Mouse (Mus musculus) liver, embryonic 11.5 days (tissue): ENCODE results near the gene Cenpv. TPM values are rescaled to one million over a fixed set of nuclear protein-coding genes. Genes with fewer than 3 reads are reported as not detected.
"Not testable (repeated sequence)": the region's sequence is repeated elsewhere in the genome, so short reads cannot be mapped to it uniquely, and the experiment has no call there.

Experiments used
- ATAC-seq: fragments of 200-750 bp; cut with Nextera tagmentation; replicated peaks from 2 replicates; pipeline ENCODE4 v1.8.0; 2017; ENCODE audit warnings: moderate number of reproducible peaks, mild to moderate bottlenecking, moderate TSS enrichment, moderate library complexity; ENCODE audit not compliant: low FRiP score
- DNase-seq: peaks from one replicate; pipeline ENCODE4 v3.0.0-alpha.2; 2017; ENCODE audit warnings: low spot score
- H3K27ac ChIP-seq: fragments of 300-500 bp; sonication (generic); 2 replicates; pipeline ENCODE4 v1.5.1; 2014; ENCODE audit warnings: mild to moderate bottlenecking, low read depth, low read length, control low read depth
- H3K27me3 ChIP-seq: fragments of 300-500 bp; sonication (generic); replicated peaks from 2 replicates; pipeline ENCODE4 v1.6.1; 2014; ENCODE audit warnings: low read length, mixed read lengths; ENCODE audit not compliant: control insufficient read depth, insufficient read depth
- H3K36me3 ChIP-seq: fragments of 300-500 bp; sonication (generic); 2 replicates; pipeline ENCODE4 v1.6.1; 2014; ENCODE audit warnings: mild to moderate bottlenecking, low read length, moderate library complexity, mixed read lengths; ENCODE audit not compliant: control insufficient read depth, insufficient read depth
- H3K4me1 ChIP-seq: fragments of 300-500 bp; sonication (generic); replicated peaks from 2 replicates; pipeline ENCODE4 v1.6.1; 2014; ENCODE audit warnings: low read length, mixed read lengths; ENCODE audit not compliant: control insufficient read depth, insufficient read depth
- H3K4me2 ChIP-seq: fragments of 300-500 bp; sonication (generic); 2 replicates; pipeline ENCODE4 v1.6.1; 2014; ENCODE audit warnings: mild to moderate bottlenecking, control low read depth, moderate library complexity
- H3K4me3 ChIP-seq: fragments of 300-500 bp; sonication (generic); 2 replicates; pipeline ENCODE4 v1.5.1; 2014; ENCODE audit warnings: low read depth, low read length, control low read depth
- H3K9ac ChIP-seq: fragments of 300-500 bp; sonication (generic); 2 replicates; pipeline ENCODE4 v1.6.1; 2014; ENCODE audit warnings: low read depth, low read length, control low read depth
- H3K9me3 ChIP-seq: fragments of 300-500 bp; sonication (generic); 2 replicates; pipeline ENCODE4 v1.6.1; 2016; ENCODE audit warnings: low read length, inconsistent platforms, mixed read lengths; ENCODE audit not compliant: control insufficient read depth
- WGBS: fragments of 180-500 bp; shearing (Covaris S2); extraction: QIAGEN DNeasy Blood & Tissue Kit; methylation state at CpG from one replicate; pipeline ENCODE4 v1.1.7; 2014; 5-methylcytosine and 5-hydroxymethylcytosine counted together
- polyA plus RNA-seq: library from polyadenylated mRNA; unstranded; fragments of >200 nt; fragmentation: Nextera tagmentation; extraction: Ambion mirVana; gene quantifications from 2 replicates; pipeline ENCODE4 v1.2.1, GENCODE M21; 2014

Cenpv gene
- polyA plus RNA-seq, 1 experiment from 2014 or later: 38.4 TPM

DNA sequence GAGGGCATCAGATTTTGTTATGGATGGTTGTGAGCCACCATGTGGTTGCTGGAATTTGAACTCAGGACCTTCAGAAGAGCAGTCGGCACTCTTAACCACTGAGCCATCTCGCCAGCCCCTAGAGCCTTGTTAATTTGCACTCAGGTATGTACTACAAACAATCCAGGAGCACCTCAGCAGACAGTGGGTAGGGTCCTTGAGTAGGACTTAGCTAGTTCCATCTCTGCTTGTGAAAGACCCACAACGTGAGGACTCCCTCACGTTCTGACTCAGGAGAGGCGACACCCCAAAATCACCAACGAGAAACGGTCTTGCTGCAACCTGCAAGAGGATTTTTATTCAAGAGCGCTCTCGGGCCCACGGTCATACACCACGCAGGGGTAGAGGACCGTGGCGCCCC is 30.7 kb downstream of the Cenpv start:
- 94% methylated on average over 13 of the region's 13 CpGs for WGBS
- H3K4me2 ChIP-seq, H3K9me3 ChIP-seq, H3K27me3 ChIP-seq, ATAC-seq, H3K27ac ChIP-seq, H3K9ac ChIP-seq, H3K4me1 ChIP-seq, DNase-seq, H3K4me3 ChIP-seq, H3K36me3 ChIP-seq: not testable (repeated sequence)

DNA sequence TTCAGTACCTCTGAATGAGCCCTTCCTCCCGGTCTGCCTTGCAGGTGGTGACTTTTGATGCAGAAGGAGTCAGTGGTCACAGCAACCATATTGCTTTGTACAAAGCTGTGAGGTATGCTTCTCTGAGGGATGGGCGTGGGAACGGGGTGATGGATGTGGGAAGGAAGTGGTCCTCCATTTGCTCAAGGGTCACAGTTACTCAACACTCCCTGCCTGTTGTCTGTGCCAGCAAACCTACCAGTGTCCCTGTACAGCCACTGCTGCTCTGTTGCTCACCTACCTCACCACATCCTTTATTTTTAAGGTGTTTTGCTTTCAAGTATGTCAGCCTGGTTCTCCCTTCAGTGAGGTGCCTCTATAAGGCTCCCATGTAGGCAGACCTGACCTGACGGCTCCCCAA is 31.4 kb downstream of the Cenpv start:
- Histone ChIP-seq H3K9me3 (no peaks in the 10 kb centered on the region), H3K27ac (no peak overlapping the region), H3K27me3 (no peaks in the 10 kb centered on the region), H3K9ac (no peak overlapping the region), H3K4me3 (no peak overlapping the region), H3K4me1 (no peaks in the 10 kb centered on the region), H3K36me3 (no peaks in the 10 kb centered on the region; the same call in 1 of the 2 replicates), H3K4me2 (no peak overlapping the region)
- ATAC-seq: no peak
- DNase-seq: no peak
- 82% methylated on average over 4 of the region's 4 CpGs for WGBS

- WGBS: 86% methylated on average over 2 of the region's 2 CpGs
- Histone ChIP-seq H3K9me3 (no peaks in the 10 kb centered on the region), H3K27ac (no peak overlapping the region), H3K4me2 (no peak overlapping the region), H3K9ac (no peak overlapping the region), H3K36me3 (no peaks in the 10 kb centered on the region; the same call in 1 of the 2 replicates), H3K4me3 (no peak overlapping the region), H3K27me3 (no peaks in the 10 kb centered on the region), H3K4me1 (peaks cover 6% of the 10 kb centered on the region)
- ATAC-seq: no peak
- DNase-seq: no peak
Observed at GRCm38 (mm10) chr11:62500529-62500928, 38.5 kb downstream of the Cenpv start.

GRCm38 (mm10) chr11:62498802-62499201 is 40.3 kb downstream of the Cenpv start:
- no peaks in the 10 kb centered on the region for H3K36me3 ChIP-seq
- no peaks in the 10 kb centered on the region for H3K9me3 ChIP-seq
- peaks cover 16% of the 10 kb centered on the region for H3K4me1 ChIP-seq
- no peaks in the 10 kb centered on the region for H3K27me3 ChIP-seq
- no peak overlapping the region for H3K4me2 ChIP-seq
- H3K9ac ChIP-seq: no peak overlapping the region
- no peak overlapping the region for H3K27ac ChIP-seq
- ATAC-seq (no peak), DNase-seq (no peak)
- 89% methylated on average over 2 of the region's 2 CpGs for WGBS
- no peak overlapping the region for H3K4me3 ChIP-seq

DNA sequence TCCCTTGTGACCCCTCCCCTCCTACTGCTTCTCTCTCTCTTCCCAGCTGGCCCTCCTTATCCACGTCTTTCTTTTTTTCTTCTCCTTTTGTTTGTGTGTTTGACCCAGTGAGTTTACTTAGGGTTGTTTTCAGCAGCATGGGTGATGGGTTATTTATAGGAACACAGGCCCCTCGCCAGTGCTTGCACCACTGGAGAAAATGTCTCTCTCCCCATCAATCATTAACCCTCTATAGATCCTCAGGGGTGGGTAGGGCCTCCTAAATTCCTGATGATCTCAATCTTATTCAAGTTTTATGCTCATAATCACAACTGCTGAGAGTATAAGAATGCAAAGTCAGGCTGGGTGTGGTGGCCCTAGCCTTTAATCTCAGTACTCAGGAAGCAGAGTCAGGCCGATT is 41.9 kb downstream of the Cenpv start:
- H3K9ac ChIP-seq: no peak overlapping the region
- H3K27ac ChIP-seq: no peak overlapping the region
- 65% methylated on average over 3 of the region's 3 CpGs for WGBS
- H3K4me1 ChIP-seq: peaks cover 16% of the 10 kb centered on the region
- no peak for ATAC-seq
- no peaks in the 10 kb centered on the region for H3K27me3 ChIP-seq
- no peak overlapping the region for H3K4me2 ChIP-seq
- no peaks in the 10 kb centered on the region for H3K36me3 ChIP-seq
- H3K9me3 ChIP-seq: no peaks in the 10 kb centered on the region
- no peak overlapping the region for H3K4me3 ChIP-seq
- DNase-seq: no peak

DNA sequence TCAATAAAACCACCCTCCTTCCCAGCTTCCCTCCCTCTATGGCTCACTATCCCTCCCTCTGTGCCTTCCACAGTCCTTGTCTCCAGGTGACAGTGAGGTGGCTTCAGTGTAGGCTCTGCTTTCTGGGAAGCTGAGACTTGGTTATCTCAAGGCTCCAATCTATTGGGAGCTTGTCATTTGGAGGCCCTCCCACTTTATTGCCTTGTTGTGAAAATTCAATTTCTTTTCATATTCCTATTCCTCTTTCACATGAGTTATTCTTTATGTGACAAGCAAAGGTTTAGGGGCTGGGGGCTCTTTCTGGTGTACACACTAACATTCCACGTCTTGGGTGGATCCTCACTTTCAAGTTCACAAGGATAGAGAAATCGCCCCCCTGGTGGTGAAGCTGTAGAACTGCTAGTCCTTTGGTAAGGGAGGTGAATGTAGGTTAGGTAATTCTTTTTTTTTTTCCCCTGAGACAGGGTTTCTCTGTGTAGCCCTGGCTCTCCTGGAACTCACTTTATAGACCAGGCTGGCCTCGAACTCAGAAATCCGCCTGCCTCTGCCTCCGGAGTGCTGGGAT is 42.8 kb downstream of the Cenpv start:
- Histone ChIP-seq H3K4me3 (no peak overlapping the region), H3K36me3 (no peaks in the 10 kb centered on the region), H3K27ac (no peak overlapping the region), H3K4me2 (no peak overlapping the region), H3K9ac (no peak overlapping the region), H3K4me1 (peaks cover 16% of the 10 kb centered on the region), H3K27me3 (no peaks in the 10 kb centered on the region), H3K9me3 (no peaks in the 10 kb centered on the region)
- DNase-seq: no peak
- WGBS: 52% methylated on average over 5 of the region's 5 CpGs
- no peak for ATAC-seq

DNA sequence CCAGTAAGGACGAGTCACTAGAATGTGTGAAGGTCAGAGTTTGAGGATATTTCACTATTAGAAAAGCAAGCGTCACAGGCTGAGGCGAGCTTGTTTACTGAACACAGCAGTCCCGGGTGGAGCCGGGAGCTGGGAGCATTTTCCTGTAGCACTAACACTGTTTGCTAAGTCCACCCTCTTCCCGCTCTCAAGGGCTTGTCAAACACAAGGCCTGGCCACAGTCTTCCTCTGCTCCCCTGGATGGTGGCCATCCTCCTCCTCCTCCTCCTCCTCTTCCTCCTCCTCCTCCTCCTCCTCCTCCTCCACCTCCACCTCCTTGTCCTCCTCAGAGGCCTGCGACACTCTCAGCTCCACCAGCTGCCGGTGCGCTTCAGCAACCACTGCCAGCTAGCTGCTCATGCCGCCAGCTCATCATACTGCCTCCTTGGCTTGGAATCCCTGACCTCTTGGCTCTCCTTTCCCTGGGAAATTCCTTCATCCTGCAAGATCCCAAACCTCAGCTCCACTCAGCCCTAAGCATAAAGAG is 43.7 kb downstream of the Cenpv start:
- Histone ChIP-seq H3K27ac (peak overlapping the region; percentile 74), H3K4me2 (peak overlapping the region; percentile 29)

DNA sequence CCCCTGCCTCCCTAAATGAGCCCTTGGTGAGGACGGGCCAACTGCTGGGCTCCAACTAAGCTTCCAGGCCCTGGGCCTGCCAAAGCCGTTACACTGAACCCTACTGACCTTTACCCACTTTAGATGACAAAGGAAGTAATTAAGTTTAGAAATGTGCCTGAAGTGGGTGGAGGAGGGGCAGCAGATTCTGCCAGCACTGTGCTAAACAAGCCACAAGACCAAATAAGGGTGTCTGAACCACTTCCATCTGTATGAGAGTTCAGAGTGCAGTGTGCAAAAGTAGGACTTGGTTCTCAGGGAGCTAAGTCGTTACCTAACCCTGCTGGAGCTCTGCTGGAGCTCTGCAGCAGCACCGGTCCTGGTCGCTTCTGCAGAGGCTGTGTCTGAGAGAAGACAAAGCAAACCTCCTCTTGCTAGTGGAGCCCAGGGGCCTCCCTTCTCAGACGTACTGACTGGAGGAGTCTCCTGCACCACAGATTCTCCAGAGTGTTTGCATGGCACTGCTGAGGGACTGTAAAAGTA is 44.2 kb downstream of the Cenpv start:
- peak; percentile 71 for ATAC-seq
- H3K9ac ChIP-seq: no peak overlapping the region
- 17% methylated on average over 6 of the region's 6 CpGs for WGBS
- peaks cover 16% of the 10 kb centered on the region for H3K4me1 ChIP-seq
- H3K4me3 ChIP-seq: no peak overlapping the region
- H3K4me2 ChIP-seq: peak overlapping the region; percentile 29; the same call in 1 of the 2 replicates
- DNase-seq: peak; percentile 47
- H3K27ac ChIP-seq: peak overlapping the region; percentile 74
- H3K36me3 ChIP-seq: no peaks in the 10 kb centered on the region
- H3K9me3 ChIP-seq: no peaks in the 10 kb centered on the region
- no peaks in the 10 kb centered on the region for H3K27me3 ChIP-seq

More for the DNA sequence above, 43.7 kb downstream of the Cenpv start:
- no peaks in the 10 kb centered on the region for H3K27me3 ChIP-seq
- H3K4me3 ChIP-seq: no peak overlapping the region
- 61% methylated on average over 10 of the region's 10 CpGs for WGBS
- peaks cover 16% of the 10 kb centered on the region for H3K4me1 ChIP-seq
- DNase-seq: no peak
- no peak overlapping the region for H3K9ac ChIP-seq
- no peaks in the 10 kb centered on the region for H3K36me3 ChIP-seq
- no peaks in the 10 kb centered on the region for H3K9me3 ChIP-seq
- ATAC-seq: peak; percentile 15; the same call in 1 of the 2 replicates

DNA sequence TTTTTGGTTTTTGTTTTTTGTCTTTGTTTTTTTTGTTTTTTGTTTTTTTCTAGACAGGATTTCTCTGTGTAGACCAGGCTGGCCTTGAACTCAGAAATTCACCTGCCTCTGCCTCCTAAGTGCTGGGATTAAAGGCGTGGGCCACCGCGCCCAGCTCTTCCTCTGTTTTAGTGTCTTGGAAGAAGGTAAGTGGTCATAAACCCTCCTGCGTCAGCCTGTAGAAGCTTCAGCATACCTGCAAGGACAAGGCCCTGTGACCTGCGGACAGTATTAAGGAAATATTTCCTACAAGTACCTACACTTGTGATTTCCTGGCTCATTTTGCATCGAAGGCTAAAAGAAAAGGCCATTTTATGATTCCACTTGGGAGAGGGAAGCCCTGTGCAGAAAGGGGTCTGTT is 45.4 kb downstream of the Cenpv start:
- no peaks in the 10 kb centered on the region for H3K9me3 ChIP-seq
- H3K27ac ChIP-seq: no peak overlapping the region
- no peak for ATAC-seq
- H3K27me3 ChIP-seq: no peaks in the 10 kb centered on the region
- H3K4me1 ChIP-seq: peaks cover 16% of the 10 kb centered on the region
- 93% methylated on average over 6 of the region's 6 CpGs for WGBS
- no peak overlapping the region for H3K4me3 ChIP-seq
- DNase-seq: no peak
- no peaks in the 10 kb centered on the region for H3K36me3 ChIP-seq
- H3K9ac ChIP-seq: no peak overlapping the region
- no peak overlapping the region for H3K4me2 ChIP-seq
